ENCODE assay signal across 9 mouse cellular contexts in the genomic region with DNA sequence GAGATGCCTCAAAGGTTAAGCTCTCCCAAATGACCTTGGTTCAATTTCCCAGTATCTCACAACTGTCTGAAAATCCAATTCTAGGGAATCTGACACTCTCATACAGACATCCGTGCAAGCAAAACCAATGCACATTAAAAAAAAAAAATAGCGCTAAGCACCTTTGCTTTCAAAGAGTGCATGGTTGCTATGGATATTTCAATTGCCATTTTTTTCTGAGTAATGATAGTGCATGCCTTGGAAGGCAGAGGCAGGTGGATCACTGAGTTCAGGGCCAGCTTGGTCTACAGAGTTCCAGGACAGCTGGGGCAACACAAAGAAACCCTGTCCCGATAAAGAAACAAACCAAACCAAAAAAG. TPM values are rescaled to one million over a fixed set of nuclear protein-coding genes. Genes with fewer than 3 reads are reported as not detected.
DNase-seq lines count a peak whose midpoint lies in the region; ATAC-seq lines count a peak whose summit lies in the region.
"Had no signal": no experiment of that assay in that cellular context is flagged by ENCODE, and none has a peak within 500 bp of the region (broad histone marks: within the 10 kb centered on the region; RNA-seq: fewer than 3 reads in every experiment).

No protein-coding gene starts in this region.

- peaks cover 9% of the 10 kb centered on the region; the same call in 1 of the 2 replicates for H3K36me3 ChIP-seq in kidney, embryonic 14.5 days (ENCODE audit: control insufficient read depth, insufficient read depth, low read length)
- peaks cover 10% of the 10 kb centered on the region for H3K36me3 ChIP-seq in hindbrain, embryonic 15.5 days
- peaks cover 18% of the 10 kb centered on the region for H3K36me3 ChIP-seq in midbrain, embryonic 13.5 days

- H3K4me2 ChIP-seq in kidney, embryonic 14.5 days (replicated peaks; ENCODE audit: low read depth, low read length): peak overlapping the region; percentile 76
- peak overlapping the region; percentile 92 for H3K4me2 ChIP-seq in hindbrain, embryonic 15.5 days
- peak overlapping the region; percentile 86 for H3K4me2 ChIP-seq in midbrain, embryonic 13.5 days (replicated peaks)

- ATAC-seq in kidney, embryonic 14.5 days (ENCODE audit: low FRiP score, low TSS enrichment): no peak; the same call in 1 of the 2 replicates
- no peak for ATAC-seq in hindbrain, embryonic 15.5 days (ENCODE audit: low FRiP score, low read depth)
- ATAC-seq in midbrain, embryonic 13.5 days: peak; percentile 16; the same call in 1 of the 2 replicates

- WGBS in kidney, embryonic 14.5 days: 18% methylated on average over 3 of the region's 3 CpGs
- WGBS in hindbrain, embryonic 15.5 days: 15% methylated on average over 3 of the region's 3 CpGs
- WGBS in midbrain, embryonic 13.5 days: 16% methylated on average over 3 of the region's 3 CpGs

- H3K4me1 ChIP-seq in kidney, embryonic 14.5 days (ENCODE audit: control insufficient read depth, insufficient read depth, low read length): no peaks in the 10 kb centered on the region
- H3K4me1 ChIP-seq in brown adipose tissue, adult 24 weeks (ENCODE audit: control insufficient read depth, insufficient read depth, insufficient read length, low read length): 0 out of 2 replicates have a peak, but pooled peaks cover 2% of the 10 kb centered on the region
- peaks cover 14% of the 10 kb centered on the region for H3K4me1 ChIP-seq in hindbrain, embryonic 15.5 days (replicated peaks)
- peaks cover 15% of the 10 kb centered on the region for H3K4me1 ChIP-seq in midbrain, embryonic 13.5 days (replicated peaks)

- peak overlapping the region; percentile 76 for H3K4me3 ChIP-seq in kidney, embryonic 14.5 days (ENCODE audit: low read length)
- H3K4me3 ChIP-seq in brown adipose tissue, adult 24 weeks (ENCODE audit: insufficient read depth, low read depth, low read length): peak overlapping the region; percentile 69
- peak overlapping the region; percentile 87 for H3K4me3 ChIP-seq in hindbrain, embryonic 15.5 days
- H3K4me3 ChIP-seq in midbrain, embryonic 13.5 days (replicated peaks): peak overlapping the region; percentile 72

- H3K27me3 ChIP-seq in kidney, embryonic 14.5 days (ENCODE audit: control insufficient read depth, insufficient read depth, low read length): no peaks in the 10 kb centered on the region
- no peaks in the 10 kb centered on the region for H3K27me3 ChIP-seq in hindbrain, embryonic 15.5 days
- H3K27me3 ChIP-seq in midbrain, embryonic 13.5 days: no peaks in the 10 kb centered on the region

- H3K9ac ChIP-seq in kidney, embryonic 14.5 days (ENCODE audit: low read depth, low read length): peak overlapping the region; percentile 85
- peak overlapping the region; percentile 94; the same call in 1 of the 2 replicates for H3K9ac ChIP-seq in hindbrain, embryonic 15.5 days
- H3K9ac ChIP-seq in midbrain, embryonic 13.5 days (replicated peaks): peak overlapping the region; percentile 87

- no peak overlapping the region for H3K27ac ChIP-seq in kidney, embryonic 14.5 days (ENCODE audit: low read depth, low read length)
- no peak overlapping the region for H3K27ac ChIP-seq in brown adipose tissue, adult 24 weeks (replicated peaks; ENCODE audit: low read depth, low read length)
- peak overlapping the region; percentile 90 for H3K27ac ChIP-seq in hindbrain, embryonic 15.5 days (replicated peaks)
- H3K27ac ChIP-seq in midbrain, embryonic 13.5 days: peak overlapping the region; percentile 84

- DNase-seq in kidney, adult 11 months: no peak
- no peak for DNase-seq in thymus, postnatal 14 days
- no peak for DNase-seq in frontal cortex, postnatal 14 days (ENCODE audit: low spot score in 2 of 2)
- no peak for DNase-seq in urinary bladder, postnatal 10 days (ENCODE audit: low spot score)

- no peaks in the 10 kb centered on the region for H3K9me3 ChIP-seq in kidney, embryonic 14.5 days (ENCODE audit: control insufficient read depth, low read length)
- H3K9me3 ChIP-seq in hindbrain, embryonic 15.5 days: no peaks in the 10 kb centered on the region
- H3K9me3 ChIP-seq in midbrain, embryonic 13.5 days: no peaks in the 10 kb centered on the region

RNA-seq across cellular contexts. Expression of a gene that starts 0.3 kb away (rescaled TPM):
- polyA plus RNA-seq in kidney, embryonic 14.5 days (2014; fragmentation: Nextera tagmentation; extraction: Ambion mirVana): 63.1 and 70.6 TPM in 2 replicates
- 88.3 and 93.3 TPM in 2 replicates for polyA plus RNA-seq in brown adipose tissue, adult 24 weeks (2012; ENCODE audit: insufficient read depth, insufficient read length, missing spikeins)
- 60.2 and 61.5 TPM in 2 replicates for polyA plus RNA-seq in hindbrain, embryonic 15.5 days (2015; fragmentation: Nextera tagmentation; extraction: Ambion mirVana)
- polyA plus RNA-seq in midbrain, embryonic 13.5 days (2015; fragmentation: Nextera tagmentation; extraction: Ambion mirVana): 66.5 and 71.5 TPM in 2 replicates

RNA-seq across cellular contexts. Expression of a gene that starts 2.5 kb away (rescaled TPM):
- 98.0 and 116 TPM in 2 replicates for polyA plus RNA-seq in kidney, embryonic 14.5 days (2014; fragmentation: Nextera tagmentation; extraction: Ambion mirVana)
- 11.9 and 20.2 TPM in 2 replicates for polyA plus RNA-seq in brown adipose tissue, adult 24 weeks (2012; ENCODE audit: insufficient read depth, insufficient read length, missing spikeins)
- 43.0 and 45.2 TPM in 2 replicates for polyA plus RNA-seq in hindbrain, embryonic 15.5 days (2015; fragmentation: Nextera tagmentation; extraction: Ambion mirVana)
- polyA plus RNA-seq in midbrain, embryonic 13.5 days (2015; fragmentation: Nextera tagmentation; extraction: Ambion mirVana): 61.5 and 61.8 TPM in 2 replicates

RNA-seq across cellular contexts. Expression of a gene that starts 2.7 kb away (rescaled TPM):
- not detected in 2 replicates for polyA plus RNA-seq in kidney, embryonic 14.5 days (2014; fragmentation: Nextera tagmentation; extraction: Ambion mirVana)
- polyA plus RNA-seq in brown adipose tissue, adult 24 weeks (2012; ENCODE audit: insufficient read depth, insufficient read length, missing spikeins): not detected in 2 replicates
- not detected in 2 replicates for polyA plus RNA-seq in hindbrain, embryonic 15.5 days (2015; fragmentation: Nextera tagmentation; extraction: Ambion mirVana)
- polyA plus RNA-seq in midbrain, embryonic 13.5 days (2015; fragmentation: Nextera tagmentation; extraction: Ambion mirVana): not detected in 2 replicates
- polyA plus RNA-seq: gonadal fat pad, adult 2 months had no signal

RNA-seq across cellular contexts. Expression of a gene that starts 7.6 kb away (rescaled TPM):
- polyA plus RNA-seq in kidney, embryonic 14.5 days (2014; fragmentation: Nextera tagmentation; extraction: Ambion mirVana): 112 and 133 TPM in 2 replicates
- polyA plus RNA-seq in brown adipose tissue, adult 24 weeks (2012; ENCODE audit: insufficient read depth, insufficient read length, missing spikeins): 36.6 and 59.8 TPM in 2 replicates
- polyA plus RNA-seq in hindbrain, embryonic 15.5 days (2015; fragmentation: Nextera tagmentation; extraction: Ambion mirVana): 45.3 and 51.6 TPM in 2 replicates
- 56.1 and 70.3 TPM in 2 replicates for polyA plus RNA-seq in midbrain, embryonic 13.5 days (2015; fragmentation: Nextera tagmentation; extraction: Ambion mirVana)

RNA-seq across cellular contexts. Expression of a gene that starts 7.7 kb away (rescaled TPM):
- polyA plus RNA-seq in kidney, embryonic 14.5 days (2014; fragmentation: Nextera tagmentation; extraction: Ambion mirVana): not detected in 2 replicates
- polyA plus RNA-seq in brown adipose tissue, adult 24 weeks (2012; ENCODE audit: insufficient read depth, insufficient read length, missing spikeins): 6.2 TPM in 1 of 2 replicates, not detected in the other
- polyA plus RNA-seq in hindbrain, embryonic 15.5 days (2015; fragmentation: Nextera tagmentation; extraction: Ambion mirVana): not detected in 2 replicates
- polyA plus RNA-seq in midbrain, embryonic 13.5 days (2015; fragmentation: Nextera tagmentation; extraction: Ambion mirVana): 0.54 TPM in 1 of 2 replicates, not detected in the other
- polyA plus RNA-seq: gonadal fat pad, adult 2 months had no signal

Comparison
In these comparisons a context has a peak if more than half of its experiments do, and no peak if none do; other contexts are left out.
1. H3K27ac ChIP-seq: peak in hindbrain, embryonic 15.5 days (single experiment) and midbrain, embryonic 13.5 days (single experiment); none in kidney, embryonic 14.5 days (single experiment) and brown adipose tissue, adult 24 weeks (single experiment).
2. Peak in every context shown above with its lines, with median percentiles within 50 percentile points of each other: H3K4me2 ChIP-seq, H3K4me3 ChIP-seq and H3K9ac ChIP-seq.